Mouse (Mus musculus): Measurements from ENCODE around the gene Gtf2e1. TPM values are rescaled to one million over a fixed set of nuclear protein-coding genes. Genes with fewer than 3 reads are reported as not detected.

Gene Gtf2e1
- total RNA-seq (2021) (1 to 10 TPM; 6.4 to 6.6 TPM), polyA plus RNA-seq (2012; rRNA removed) (3.3 and 6.3 TPM in 2 replicates)
- long read RNA-seq, transcript Gtf2e1-201 (5 exons, 3,084 nt): major isoform, 6 of 9 reads
- long read RNA-seq, partial matches to known transcripts: 0 of 9 reads
- long read RNA-seq, other reads (novel, unspliced or antisense): 3 of 9 reads

DNA sequence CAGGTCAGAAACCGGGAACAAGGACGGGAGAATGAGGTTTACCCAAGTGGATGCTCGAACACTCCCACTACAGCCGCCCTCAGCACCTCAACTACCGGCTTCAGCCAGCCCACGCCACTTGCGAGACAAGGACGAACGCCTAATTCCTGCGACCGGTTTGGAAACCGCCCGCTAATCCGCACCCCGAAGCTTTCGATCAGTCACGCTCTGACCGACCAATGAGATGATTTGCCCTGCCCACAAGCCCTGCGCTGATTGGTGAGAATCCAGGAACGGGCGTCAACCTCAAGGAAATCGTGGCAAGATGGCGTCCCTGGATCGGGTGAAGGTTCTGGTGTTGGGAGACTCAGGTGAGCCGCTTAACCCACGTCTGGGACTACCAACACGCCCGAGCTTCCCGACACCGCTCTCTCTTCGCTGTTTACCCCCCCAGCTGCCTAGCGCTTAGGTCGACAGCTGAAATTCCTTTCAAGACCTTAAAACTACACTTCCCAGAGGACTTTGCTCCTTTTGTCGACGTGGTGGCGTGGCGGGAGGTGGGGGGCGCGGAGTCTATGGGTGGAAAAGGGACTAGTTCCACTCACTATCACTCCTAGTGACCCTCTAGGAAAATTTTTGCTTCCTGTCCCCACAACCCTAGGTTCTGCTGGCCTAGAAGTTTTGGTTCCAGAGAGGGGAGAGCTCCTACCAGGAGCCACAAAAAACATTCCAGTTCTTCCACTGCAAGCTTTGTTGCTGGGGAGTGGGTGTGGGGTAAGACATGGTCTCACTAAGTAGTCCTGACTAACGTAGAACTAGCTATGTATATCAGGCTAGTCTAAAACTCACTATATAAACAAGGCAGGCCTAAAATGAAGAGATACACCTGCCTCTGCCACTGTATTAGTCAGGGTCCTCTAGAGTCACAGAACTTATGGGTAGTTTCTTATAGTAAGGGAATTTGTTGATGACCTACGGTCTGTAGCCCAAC lies at the start of gene Gtf2e1, which contains the start of gene Rabl3:
Gene Gtf2e1 (minus strand): TSS at position 179 of the 970 bp plus-strand sequence.
Gene Rabl3 (plus strand): TSS at position 275 of the 970 bp plus-strand sequence.
- TF ChIP-seq CTCF (IDR thresholded peaks at IDR 0.05) (no peak; the same call in 1 of the 2 replicates), POLR2A (IDR thresholded peaks at IDR 0.05; ENCODE audit: insufficient read depth, low read depth, low read length) (peak; percentile 91), EP300 (IDR thresholded peaks at IDR 0.05; ENCODE audit: insufficient read depth, low read depth, low read length) (no peak)
- intact Hi-C loops (cut with DNase I): loop anchor here (2.0 to 10.0 kb wide), 2 partner anchors 115 to 275 kb away; partner anchors contain the start of gene Ndufb4

DNA sequence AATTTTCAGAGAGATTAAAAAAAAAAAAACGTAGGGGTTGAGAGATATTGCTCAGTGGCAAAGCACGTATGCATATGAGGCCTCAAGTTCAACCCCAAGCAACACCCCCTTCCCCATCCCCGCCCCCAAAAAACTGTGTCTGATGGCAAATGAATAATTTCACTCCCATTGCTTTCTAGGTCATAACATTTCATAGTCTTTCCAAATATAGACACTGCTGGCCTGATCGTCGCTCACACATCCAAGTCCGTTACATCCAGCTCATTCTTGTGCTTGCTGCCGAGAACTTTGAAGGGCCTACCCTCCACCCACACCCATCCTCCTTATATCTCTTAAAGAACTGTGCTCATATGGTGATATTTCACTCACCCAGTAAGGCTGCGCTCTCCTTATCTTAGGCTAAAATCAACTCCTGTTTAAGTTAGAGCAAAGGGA lies 45.6 kb upstream of the Gtf2e1 start:
- H3K27me3 ChIP-seq (ENCODE audit: control insufficient read depth, insufficient read depth, low read length): no peaks in the 10 kb centered on the region
- WGBS: 74% methylated on average over 8 of the region's 8 CpGs

More for the DNA sequence above, at the start of gene Gtf2e1, which contains the start of gene Rabl3:
- H3K4me1 ChIP-seq (ENCODE audit: control insufficient read depth, insufficient read depth, low read length): peaks cover 4% of the 10 kb centered on the region
- peak within 1 kb of the TSS; percentile 85 for H3K9ac ChIP-seq (ENCODE audit: low read depth, low read length)
- H3K79me2 ChIP-seq (replicated peaks; ENCODE audit: control insufficient read depth, insufficient read depth, low read length): no peaks in the 10 kb centered on the region
- peak within 1 kb of the TSS; percentile 98 for H3K27ac ChIP-seq
- H3K36me3 ChIP-seq (ENCODE audit: control insufficient read depth, insufficient read depth, low read length): peaks cover 5% of the 10 kb centered on the region; the same call in 1 of the 2 replicates
- WGBS: 1% methylated on average over 41 of the region's 41 CpGs
- peak; percentile 96 to 98 for DNase-seq
- H3K27me3 ChIP-seq (ENCODE audit: control insufficient read depth, insufficient read depth, low read length): no peaks in the 10 kb centered on the region
- H3K4me3 ChIP-seq: peak within 1 kb of the TSS; percentile 79

DNA sequence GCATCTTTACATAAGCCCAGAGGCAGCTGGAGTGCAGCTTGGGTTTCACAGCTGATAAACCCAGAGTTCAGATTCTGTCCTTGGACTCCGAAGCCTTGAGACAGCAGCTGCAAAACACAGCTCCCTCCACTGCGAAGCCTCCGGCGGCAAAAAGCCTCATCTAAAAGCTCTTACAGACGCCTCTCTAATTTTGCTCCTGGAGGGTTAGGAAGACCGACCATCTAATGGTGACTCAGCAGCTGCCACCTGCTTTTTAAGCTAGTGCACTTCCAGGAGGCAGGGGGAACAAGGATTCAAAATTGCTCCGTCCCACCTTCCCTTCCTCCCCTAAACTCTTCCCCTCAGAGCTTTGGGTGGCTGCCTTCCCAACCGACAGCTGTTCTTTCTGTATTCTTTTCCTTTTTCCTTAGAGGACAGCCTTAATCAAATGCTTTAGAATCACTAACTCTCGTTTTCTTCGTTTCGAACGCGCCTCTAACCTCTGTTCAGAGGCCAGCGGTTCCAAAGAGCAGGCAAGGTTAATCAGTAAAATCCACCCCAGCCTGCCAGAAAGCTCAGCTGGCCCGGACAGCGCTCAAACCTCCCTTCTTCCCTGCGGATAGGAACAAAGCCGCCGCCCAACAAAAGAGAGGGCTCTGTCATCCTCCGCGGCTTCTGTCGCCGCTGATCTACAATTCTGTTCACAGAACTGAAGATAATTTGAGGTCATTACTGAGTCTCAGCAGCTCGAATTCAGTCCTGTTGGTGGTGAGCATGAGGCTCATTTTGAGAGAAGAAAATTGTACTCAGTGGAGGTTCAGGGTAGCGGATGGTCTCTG lies 44.8 kb upstream of the Gtf2e1 start:
- Histone ChIP-seq H3K27me3 (ENCODE audit: control insufficient read depth, insufficient read depth, low read length) (no peaks in the 10 kb centered on the region), H3K36me3 (ENCODE audit: control insufficient read depth, insufficient read depth, low read length) (no peaks in the 10 kb centered on the region), H3K79me2 (replicated peaks; ENCODE audit: control insufficient read depth, insufficient read depth, low read length) (no peaks in the 10 kb centered on the region), H3K4me1 (ENCODE audit: control insufficient read depth, insufficient read depth, low read length) (no peaks in the 10 kb centered on the region; the same call in 1 of the 2 replicates), H3K4me3 (peak overlapping the region; percentile 33), H3K9ac (ENCODE audit: low read depth, low read length) (0 out of 2 replicates have a peak overlapping the region, but pooled peaks have one; percentile 37), H3K27ac (peak overlapping the region; percentile 8; the same call in 1 of the 2 replicates)
- TF ChIP-seq CTCF (IDR thresholded peaks at IDR 0.05): no peak
- peak; percentile 43 to 60 for DNase-seq
- WGBS: 8% methylated on average over 25 of the region's 25 CpGs
- intact Hi-C loops (cut with DNase I): no loop called here

More for the DNA sequence above, 45.6 kb upstream of the Gtf2e1 start:
- no peak for TF ChIP-seq EP300 (IDR thresholded peaks at IDR 0.05; ENCODE audit: insufficient read depth, low read depth, low read length)
- no peak for TF ChIP-seq POLR2A (IDR thresholded peaks at IDR 0.05; ENCODE audit: insufficient read depth, low read depth, low read length)
- TF ChIP-seq CTCF (IDR thresholded peaks at IDR 0.05): no peak
- Histone ChIP-seq H3K27ac (no peak overlapping the region), H3K36me3 (ENCODE audit: control insufficient read depth, insufficient read depth, low read length) (no peaks in the 10 kb centered on the region), H3K79me2 (replicated peaks; ENCODE audit: control insufficient read depth, insufficient read depth, low read length) (no peaks in the 10 kb centered on the region), H3K4me3 (no peak overlapping the region), H3K9ac (ENCODE audit: low read depth, low read length) (no peak overlapping the region), H3K4me1 (ENCODE audit: control insufficient read depth, insufficient read depth, low read length) (no peaks in the 10 kb centered on the region; the same call in 1 of the 2 replicates)
- intact Hi-C loops (cut with DNase I): no loop called here
- no peak for DNase-seq

DNA sequence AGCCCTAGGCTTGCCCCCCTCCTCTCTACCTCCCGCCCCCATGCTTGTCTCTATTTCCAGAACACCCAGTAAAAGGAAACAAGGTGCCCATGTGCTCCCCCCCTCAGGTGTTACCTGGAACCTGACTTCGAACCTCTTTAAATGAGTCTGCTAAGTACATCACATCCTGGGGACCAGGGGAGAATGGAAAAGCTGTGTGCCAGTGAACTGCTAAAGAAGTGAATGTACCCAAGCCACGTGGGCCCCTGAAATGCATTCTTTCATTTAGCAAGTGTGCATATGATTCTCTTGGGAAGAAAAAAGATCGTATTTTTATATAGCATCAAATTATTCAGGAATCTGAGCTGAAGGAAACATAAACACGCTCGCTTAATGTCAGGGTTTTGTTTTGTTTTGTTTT lies 44.2 kb upstream of the Gtf2e1 start:
- 56% methylated on average over 6 of the region's 6 CpGs for WGBS
- no peak overlapping the region for H3K27ac ChIP-seq
- H3K4me3 ChIP-seq: peak overlapping the region; percentile 33; the same call in 1 of the 2 replicates
- no peaks in the 10 kb centered on the region for H3K27me3 ChIP-seq (ENCODE audit: control insufficient read depth, insufficient read depth, low read length)
- TF ChIP-seq POLR2A (IDR thresholded peaks at IDR 0.05; ENCODE audit: insufficient read depth, low read depth, low read length) (no peak), EP300 (IDR thresholded peaks at IDR 0.05; ENCODE audit: insufficient read depth, low read depth, low read length) (no peak), CTCF (IDR thresholded peaks at IDR 0.05) (no peak)
- no peaks in the 10 kb centered on the region for H3K79me2 ChIP-seq (replicated peaks; ENCODE audit: control insufficient read depth, insufficient read depth, low read length)
- no peak overlapping the region for H3K9ac ChIP-seq (ENCODE audit: low read depth, low read length)
- H3K36me3 ChIP-seq (ENCODE audit: control insufficient read depth, insufficient read depth, low read length): no peaks in the 10 kb centered on the region
- intact Hi-C loops (cut with DNase I): no loop called here
- no peak for DNase-seq
- H3K4me1 ChIP-seq (ENCODE audit: control insufficient read depth, insufficient read depth, low read length): no peaks in the 10 kb centered on the region; the same call in 1 of the 2 replicates

DNA sequence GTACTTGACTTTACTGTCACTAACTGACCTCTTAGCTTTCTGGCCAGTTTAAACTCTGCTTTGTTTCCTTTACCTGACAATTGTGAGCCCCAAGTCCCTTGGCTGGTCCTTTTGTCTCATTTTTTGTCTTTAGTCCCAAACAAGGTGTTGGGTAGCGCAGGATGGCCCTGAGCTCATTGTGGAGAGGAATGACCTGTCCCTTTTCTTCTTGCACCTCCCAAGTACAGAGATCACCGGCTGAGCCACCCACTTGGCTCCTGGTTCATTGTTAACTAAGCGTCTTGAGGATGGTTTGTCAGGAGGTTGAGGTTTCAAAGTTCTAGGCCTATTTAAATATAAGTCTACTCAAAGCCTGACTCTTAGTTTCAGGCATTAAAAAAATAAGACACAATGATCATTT lies 43.7 kb upstream of the Gtf2e1 start:
- H3K27me3 ChIP-seq (ENCODE audit: control insufficient read depth, insufficient read depth, low read length): no peaks in the 10 kb centered on the region
- H3K36me3 ChIP-seq (ENCODE audit: control insufficient read depth, insufficient read depth, low read length): no peaks in the 10 kb centered on the region
- H3K4me3 ChIP-seq: no peak overlapping the region
- 99% methylated on average over 3 of the region's 3 CpGs for WGBS
- no peak overlapping the region for H3K27ac ChIP-seq
- intact Hi-C loops (cut with DNase I): no loop called here
- no peaks in the 10 kb centered on the region for H3K79me2 ChIP-seq (replicated peaks; ENCODE audit: control insufficient read depth, insufficient read depth, low read length)
- no peak for DNase-seq
- no peak overlapping the region for H3K9ac ChIP-seq (ENCODE audit: low read depth, low read length)
- H3K4me1 ChIP-seq (ENCODE audit: control insufficient read depth, insufficient read depth, low read length): no peaks in the 10 kb centered on the region; the same call in 1 of the 2 replicates
- no peak for TF ChIP-seq CTCF (IDR thresholded peaks at IDR 0.05)
- TF ChIP-seq EP300 (IDR thresholded peaks at IDR 0.05; ENCODE audit: insufficient read depth, low read depth, low read length): no peak
- no peak for TF ChIP-seq POLR2A (IDR thresholded peaks at IDR 0.05; ENCODE audit: insufficient read depth, low read depth, low read length)
